Mouse (Mus musculus) layer of hippocampus, postnatal 14 days (tissue): ENCODE measurements around the gene Mei4. TPM values are rescaled to one million over a fixed set of nuclear protein-coding genes. Genes with fewer than 3 reads are reported as not detected.

Experiments
- DNase-seq, 2 experiments: peaks; one replicate each; pipeline ENCODE4 v3.0.0; 2021 to 2022; ENCODE audit warnings: low spot score in 2 of 2, mixed read lengths in 1 of 2
- total RNA-seq, 2 experiments: library from RNA; stranded (reverse); gene quantifications; 2 replicates each; pipeline ENCODE4 v1.2.3; 2021

The Mei4 gene
- total RNA-seq, 2 experiments from 2014 or later, result 0.83 to 1.1 TPM

DNA sequence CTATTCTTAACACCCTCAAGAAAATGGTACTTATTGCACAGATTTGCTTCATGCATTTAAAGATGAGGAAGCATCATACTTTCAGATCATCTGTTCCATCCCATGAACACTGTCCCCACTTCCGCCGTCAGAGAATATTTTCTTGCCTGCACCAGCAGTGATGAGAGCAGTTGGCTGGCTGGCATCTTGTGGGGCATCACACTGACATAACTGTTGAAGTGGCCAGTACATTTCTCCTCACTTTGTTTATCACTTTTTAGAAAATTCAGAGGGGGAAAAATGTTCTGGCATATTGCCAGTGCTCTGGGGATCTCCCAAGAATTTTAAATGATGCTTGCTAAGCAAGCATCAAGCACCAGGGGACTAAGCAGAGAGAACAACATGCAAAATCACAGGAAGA is 251.4 kb downstream of the Mei4 start:
- DNase-seq, result peak; percentile 1 to 13

DNA sequence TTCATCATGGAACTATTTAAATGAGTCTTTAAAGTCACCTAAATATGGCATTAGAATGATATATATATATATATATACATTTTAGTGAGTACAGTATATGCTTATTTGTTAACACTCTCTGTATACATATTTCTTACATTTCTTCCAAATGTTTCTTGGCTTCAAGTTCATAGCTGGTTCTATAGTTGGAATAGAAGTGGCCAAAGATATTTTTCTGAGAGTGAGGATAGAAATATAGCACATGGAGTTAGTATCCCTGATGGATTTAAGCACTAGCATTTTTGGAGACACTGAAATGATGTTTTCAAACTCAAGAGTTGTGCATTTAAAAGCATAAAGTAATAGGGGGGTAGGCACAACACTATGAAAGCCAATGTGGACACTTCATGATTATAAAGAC is 272.6 kb downstream of the Mei4 start:
- no peak for DNase-seq

DNA sequence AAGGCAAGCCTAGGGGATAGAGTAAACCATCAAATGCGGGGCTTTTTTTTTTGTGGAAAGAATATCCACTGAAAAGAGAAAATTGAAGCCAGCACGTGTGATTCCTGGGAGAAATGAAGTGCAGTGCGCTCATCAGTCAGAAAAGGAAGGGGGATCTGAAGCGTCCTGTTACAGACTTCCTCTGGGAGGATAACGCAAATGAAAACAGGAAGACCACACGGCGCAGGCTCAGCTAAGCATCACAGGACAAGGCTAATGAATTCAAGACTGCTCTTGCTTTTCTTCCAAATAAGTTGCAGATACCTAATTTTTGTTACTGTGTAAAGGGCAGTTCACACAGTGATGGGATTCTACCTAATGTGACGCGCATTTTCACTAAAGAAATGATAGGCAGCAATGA is 296.7 kb downstream of the Mei4 start:
- DNase-seq, result no peak

DNA sequence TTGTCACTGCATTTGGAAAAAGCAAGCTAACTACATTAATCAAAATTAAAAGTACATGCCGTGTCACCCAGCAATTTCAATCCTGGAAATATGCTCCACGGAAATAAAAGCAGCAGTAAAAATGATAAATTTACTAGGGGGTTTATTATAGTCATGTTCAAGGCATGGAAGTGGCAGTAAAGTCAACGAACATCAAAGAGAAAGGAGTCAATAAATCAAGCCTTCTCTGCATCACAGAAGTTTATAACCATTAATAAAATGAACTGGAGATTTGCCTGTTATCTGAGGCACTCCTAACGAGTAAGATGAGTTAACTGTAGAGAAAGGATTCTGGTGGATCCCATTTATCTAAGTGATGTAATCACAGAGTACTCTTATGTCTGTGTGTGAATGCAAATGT is 298.9 kb downstream of the Mei4 start:
- no peak for DNase-seq

DNA sequence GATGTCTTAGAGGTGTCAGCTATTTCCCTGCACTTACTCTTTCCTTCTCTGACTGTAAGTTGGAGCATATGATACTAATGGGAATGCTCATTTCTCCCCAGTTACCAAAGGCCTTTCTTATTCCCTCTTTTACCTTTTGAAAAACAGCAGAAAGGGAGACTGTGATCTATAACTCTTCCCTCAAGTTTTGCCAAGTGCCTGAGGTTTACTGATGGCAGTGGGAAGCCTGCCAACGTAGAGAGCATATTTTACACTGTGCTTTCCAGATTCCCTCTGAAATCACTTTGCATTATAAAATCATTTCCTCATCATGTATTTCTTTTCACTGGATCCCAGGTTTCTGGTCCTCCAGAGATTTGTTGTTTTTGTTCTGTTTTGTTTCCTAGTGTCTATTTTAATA is 354.5 kb downstream of the Mei4 start:
- peak in 1 of 2 experiments; percentile 2 for DNase-seq

DNA sequence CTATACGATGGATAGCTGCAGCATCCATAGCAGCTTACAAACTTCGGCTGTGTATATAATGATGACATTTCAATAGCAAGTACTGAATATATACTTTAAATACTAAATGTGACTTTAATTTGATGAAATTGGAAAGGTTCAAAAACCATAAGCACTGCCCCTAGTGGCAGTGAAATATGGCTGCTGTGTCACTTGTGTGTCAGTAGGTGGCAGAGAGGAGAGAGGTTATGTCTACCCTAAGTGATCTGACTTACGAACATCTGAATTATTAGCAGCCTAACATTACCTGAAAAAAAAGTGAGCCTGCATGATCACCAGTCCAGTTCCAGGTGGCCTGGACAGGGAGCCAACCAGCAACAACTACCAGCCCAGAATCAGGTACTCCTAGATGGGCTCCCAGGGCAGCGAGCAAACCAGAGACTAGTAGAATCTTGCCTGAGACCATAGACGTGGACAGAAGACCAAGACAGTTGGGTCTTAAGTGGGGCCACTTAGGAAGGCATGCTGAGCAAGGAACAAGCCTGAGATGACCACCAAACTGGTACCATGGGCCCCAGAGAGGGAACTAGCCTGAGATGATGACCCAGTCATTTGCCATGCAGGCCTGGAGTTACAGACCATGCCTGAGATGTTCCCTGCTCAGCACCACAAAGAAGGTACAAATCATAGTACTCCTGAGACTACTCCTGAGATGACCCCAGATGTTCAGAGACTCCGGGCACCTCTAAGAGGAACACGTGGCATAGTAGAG is 384.4 kb downstream of the Mei4 start:
- DNase-seq, result no peak

Other genes starting within 250 kb of the Mei4 start
- 10 to 100 TPM; 10.1 to 10.2 TPM for gene Htr1b, start 229.8 kb upstream of the Mei4 start, total RNA-seq